Mouse (Mus musculus): Measurements from ENCODE around the gene Tktl1.
A peak's percentile ranks its signal among the peaks of the same experiment; 100 is the strongest.
"Not testable (repeated sequence)": the region's sequence is repeated elsewhere in the genome, so short reads cannot be mapped to it uniquely, and the experiment has no call there.

Tktl1 gene

GRCm38 (mm10) chrX:74176959-74177358 lies at the start of gene Tktl1:
Gene Tktl1, plus strand, starts transcription at chrX:74177259.
- no peak for DNase-seq (ENCODE audit: low read depth, low spot score)

GRCm38 (mm10) chrX:74135263-74135662 lies 41.8 kb upstream of the Tktl1 start, which contains the start of gene Mecp2:
Gene Mecp2, minus strand, starts transcription at chrX:74135363.
- not testable (repeated sequence) for DNase-seq (ENCODE audit: low read depth, low spot score)

- no peak for DNase-seq (ENCODE audit: low read depth, low spot score)
These were observed 9.3 kb upstream of the Tktl1 start, which contains the start of gene Tex28 for GRCm38 (mm10) chrX:74167738-74168137. Gene Tex28, minus strand, starts transcription at chrX:74167838.

- DNase-seq (ENCODE audit: low read depth, low spot score), result no peak
These were observed 26.5 kb downstream of the Tktl1 start for GRCm38 (mm10) chrX:74203556-74203955.

- DNase-seq (ENCODE audit: low read depth, low spot score), result no peak
These were observed 41.4 kb downstream of the Tktl1 start for GRCm38 (mm10) chrX:74218496-74218895.

GRCm38 (mm10) chrX:74219449-74219848 lies 42.4 kb downstream of the Tktl1 start:
- no peak for DNase-seq (ENCODE audit: low read depth, low spot score)

GRCm38 (mm10) chrX:74220099-74220498 lies 43.0 kb downstream of the Tktl1 start:
- DNase-seq (ENCODE audit: low read depth, low spot score), result not testable (repeated sequence)

- no peak for DNase-seq (ENCODE audit: low read depth, low spot score)
These were observed 53.0 kb downstream of the Tktl1 start for GRCm38 (mm10) chrX:74230038-74230437.

- DNase-seq (ENCODE audit: low read depth, low spot score), result no peak
These were observed 56.1 kb downstream of the Tktl1 start for GRCm38 (mm10) chrX:74233196-74233595.

- DNase-seq (ENCODE audit: low read depth, low spot score), result no peak
These were observed 63.3 kb downstream of the Tktl1 start for GRCm38 (mm10) chrX:74240332-74240731.

GRCm38 (mm10) chrX:74243396-74243795 lies 66.3 kb downstream of the Tktl1 start:
- DNase-seq (ENCODE audit: low read depth, low spot score), result no peak

GRCm38 (mm10) chrX:74243807-74244206 lies 66.7 kb downstream of the Tktl1 start:
- no peak for DNase-seq (ENCODE audit: low read depth, low spot score)

- peak; percentile 74 for DNase-seq (ENCODE audit: low read depth, low spot score)
These were observed 67.6 kb downstream of the Tktl1 start for GRCm38 (mm10) chrX:74244614-74245083.

- DNase-seq (ENCODE audit: low read depth, low spot score), result no peak
These were observed 68.0 kb downstream of the Tktl1 start for GRCm38 (mm10) chrX:74245107-74245506.

GRCm38 (mm10) chrX:74245687-74246086 lies 68.6 kb downstream of the Tktl1 start:
- peak; percentile 73 for DNase-seq (ENCODE audit: low read depth, low spot score)

- DNase-seq (ENCODE audit: low read depth, low spot score), result peak; percentile 94
These were observed 69.2 kb downstream of the Tktl1 start for GRCm38 (mm10) chrX:74246213-74246681.

GRCm38 (mm10) chrX:74246693-74247092 lies 69.6 kb downstream of the Tktl1 start:
- DNase-seq (ENCODE audit: low read depth, low spot score), result no peak

- DNase-seq (ENCODE audit: low read depth, low spot score), result peak; percentile 81
These were observed 71.6 kb downstream of the Tktl1 start for GRCm38 (mm10) chrX:74248651-74249050.

- peak; percentile 43 for DNase-seq (ENCODE audit: low read depth, low spot score)
These were observed 72.6 kb downstream of the Tktl1 start, which contains the start of gene Flna for GRCm38 (mm10) chrX:74249615-74250014. Gene Flna, minus strand, starts transcription at chrX:74249820.

- DNase-seq (ENCODE audit: low read depth, low spot score), result peak; percentile 92
These were observed 77.3 kb downstream of the Tktl1 start, which contains the start of gene Emd for GRCm38 (mm10) chrX:74254153-74254887. Gene Emd, plus strand, starts transcription at chrX:74254687.

GRCm38 (mm10) chrX:74254888-74255565 lies 78.0 kb downstream of the Tktl1 start:
- DNase-seq (ENCODE audit: low read depth, low spot score), result no peak

GRCm38 (mm10) chrX:74257746-74258145 lies 80.7 kb downstream of the Tktl1 start:
- no peak for DNase-seq (ENCODE audit: low read depth, low spot score)

All from mesoderm, embryonic 11.5 days (tissue).